8 mouse cellular contexts compared by ENCODE assay signal in genomic region chr9:48266286-48267027, GRCm38 (mm10).
DNase-seq lines count a peak whose midpoint lies in the region; ATAC-seq and TF ChIP-seq lines count a peak whose summit lies in the region.

No protein-coding gene starts in this region.

- H3K27ac ChIP-seq in heart, embryonic 12.5 days (ENCODE audit: poor library complexity, severe bottlenecking) = no peak overlapping the region
- no peak overlapping the region for H3K27ac ChIP-seq in kidney, embryonic 16.5 days (ENCODE audit: low read length)
- H3K27ac ChIP-seq in liver, adult 2 months (replicated peaks; ENCODE audit: insufficient read depth, low read depth, low read length) = peak overlapping the region; percentile 43

- ATAC-seq in erythroid progenitor cell, adult 5-6 weeks (replicated peaks; ENCODE audit: low FRiP score, poor library complexity, severe bottlenecking) = peak; percentile 89
- ATAC-seq in heart, embryonic 12.5 days (ENCODE audit: insufficient number of reproducible peaks, low FRiP score) = peak; percentile 82
- ATAC-seq in kidney, embryonic 16.5 days (ENCODE audit: low FRiP score, low TSS enrichment) = peak; percentile 86

- no peaks in the 10 kb centered on the region for H3K36me3 ChIP-seq in heart, embryonic 12.5 days
- no peaks in the 10 kb centered on the region for H3K36me3 ChIP-seq in kidney, embryonic 16.5 days (ENCODE audit: insufficient read depth, low read length)
- no peaks in the 10 kb centered on the region for H3K36me3 ChIP-seq in liver, adult 2 months (ENCODE audit: control insufficient read depth, insufficient read depth, low read length)

- H3K9ac ChIP-seq in heart, embryonic 12.5 days = no peak overlapping the region
- peak overlapping the region; percentile 63 for H3K9ac ChIP-seq in kidney, embryonic 16.5 days (replicated peaks; ENCODE audit: low read length)
- H3K9ac ChIP-seq in liver, adult 2 months (ENCODE audit: low read depth, low read length) = no peak overlapping the region

- 10% methylated on average over 21 of the region's 21 CpGs for WGBS in heart, embryonic 12.5 days
- WGBS in kidney, embryonic 16.5 days = 13% methylated on average over 21 of the region's 21 CpGs
- 12% methylated on average over 21 of the region's 21 CpGs for WGBS in liver, adult 2 months

- TF ChIP-seq POLR2A in liver, adult 2 months (IDR thresholded peaks at IDR 0.05; ENCODE audit: extremely low read depth, insufficient read depth, low read length) = no peak

- TF ChIP-seq CTCF in liver, adult 2 months (IDR thresholded peaks at IDR 0.05; ENCODE audit: low read depth, low read length) = peak; percentile 94

- H3K9me3 ChIP-seq in heart, embryonic 12.5 days (replicated peaks) = no peaks in the 10 kb centered on the region
- H3K9me3 ChIP-seq in kidney, embryonic 16.5 days (ENCODE audit: low read length) = no peaks in the 10 kb centered on the region

- no peaks in the 10 kb centered on the region for H3K79me2 ChIP-seq in liver, adult 2 months (ENCODE audit: control insufficient read depth, insufficient read depth, low read length)

- DNase-seq in B cell, adult 2 months = peak; percentile 86 to 88
- peak; percentile 12 for DNase-seq in c-Kit-negative CD71-positive TER-119-positive erythroid progenitor cells, embryonic 14.5 days (ENCODE audit: low read depth, low spot score)
- DNase-seq in liver, adult 2 months (ENCODE audit: extremely low read depth, low read depth, low spot score) = no peak
- DNase-seq in monocyte, adult 2 months (ENCODE audit: low read depth in 1 of 2, low spot score in 2 of 2) = peak; percentile 44 to 61
- peak; percentile 65 to 70 for DNase-seq in spleen, postnatal 36 days (ENCODE audit: low spot score in 2 of 2)

- H3K4me1 ChIP-seq in heart, embryonic 12.5 days (replicated peaks) = 0 out of 2 replicates have a peak, but pooled peaks cover 3% of the 10 kb centered on the region
- peaks cover 9% of the 10 kb centered on the region for H3K4me1 ChIP-seq in kidney, embryonic 16.5 days (ENCODE audit: insufficient read depth, low read length)
- H3K4me1 ChIP-seq in liver, adult 2 months (ENCODE audit: control insufficient read depth, insufficient read depth, low read length) = peaks cover 4% of the 10 kb centered on the region; the same call in 1 of the 2 replicates

- H3K4me3 ChIP-seq in heart, embryonic 12.5 days = peak overlapping the region; percentile 52
- peak overlapping the region; percentile 59 for H3K4me3 ChIP-seq in kidney, embryonic 16.5 days (ENCODE audit: low read length)
- peak overlapping the region; percentile 58; the same call in 1 of the 2 replicates for H3K4me3 ChIP-seq in liver, adult 2 months (ENCODE audit: insufficient read depth, low read depth, low read length)

- H3K27me3 ChIP-seq in heart, embryonic 12.5 days (replicated peaks) = peaks cover 7% of the 10 kb centered on the region; the same call in 1 of the 2 replicates
- no peaks in the 10 kb centered on the region for H3K27me3 ChIP-seq in kidney, embryonic 16.5 days (ENCODE audit: insufficient read depth, low read length)
- H3K27me3 ChIP-seq in liver, adult 2 months (ENCODE audit: control insufficient read depth, insufficient read depth, low read length) = no peaks in the 10 kb centered on the region

- peak overlapping the region; percentile 97 for H3K4me2 ChIP-seq in heart, embryonic 12.5 days
- H3K4me2 ChIP-seq in kidney, embryonic 16.5 days (replicated peaks; ENCODE audit: low read depth, low read length) = peak overlapping the region; percentile 98
